Mouse (Mus musculus) lung, postnatal 0 days (tissue): ENCODE data around the gene Manbal. TPM values are rescaled to one million over a fixed set of nuclear protein-coding genes. Genes with fewer than 3 reads are reported as not detected.
A peak's percentile ranks its signal among the peaks of the same experiment; 100 is the strongest.

Source experiments
- ATAC-seq: fragments of 200-750 bp; cut with Nextera tagmentation; 2 replicates; pipeline ENCODE4 v1.8.0; 2017; ENCODE audit warnings: moderate library complexity
- DNase-seq: peaks from one replicate; pipeline ENCODE4 v3.0.0-alpha.2; 2016; ENCODE audit warnings: low spot score
- H3K27ac ChIP-seq: fragments of 300-500 bp; sonication (generic); 2 replicates; pipeline ENCODE4 v1.5.1; 2014; ENCODE audit warnings: antibody characterized with exemption, mild to moderate bottlenecking, low read length, mixed read lengths
- H3K27me3 ChIP-seq: fragments of 300-500 bp; sonication (generic); replicated peaks from 2 replicates; pipeline ENCODE4 v1.6.1; 2014; ENCODE audit warnings: low read length, mixed read lengths; ENCODE audit not compliant: insufficient read depth
- H3K36me3 ChIP-seq: fragments of 300-500 bp; sonication (generic); 2 replicates; pipeline ENCODE4 v1.6.1; 2014; ENCODE audit warnings: low read length, mixed read lengths; ENCODE audit not compliant: insufficient read depth
- H3K4me1 ChIP-seq: fragments of 300-500 bp; sonication (generic); 2 replicates; pipeline ENCODE4 v1.6.1; 2014; ENCODE audit warnings: antibody characterized with exemption, low read depth, low read length, mixed read lengths; ENCODE audit not compliant: insufficient read depth
- H3K4me2 ChIP-seq: fragments of 300-500 bp; sonication (generic); replicated peaks from 2 replicates; pipeline ENCODE4 v1.6.1; 2014; ENCODE audit warnings: low read depth, mild to moderate bottlenecking, low read length, moderate library complexity, mixed read lengths
- H3K4me3 ChIP-seq: fragments of 300-500 bp; sonication (generic); 2 replicates; pipeline ENCODE4 v1.5.1; 2014; ENCODE audit warnings: low read depth, low read length
- H3K9ac ChIP-seq: fragments of 300-500 bp; sonication (generic); replicated peaks from 2 replicates; pipeline ENCODE4 v1.6.1; 2014; ENCODE audit warnings: low read depth, mild to moderate bottlenecking
- H3K9me3 ChIP-seq: fragments of 300-500 bp; sonication (generic); 2 replicates; pipeline ENCODE4 v1.6.1; 2016; ENCODE audit warnings: low read length, mixed read lengths
- CTCF ChIP-seq: IDR thresholded peaks from 2 replicates; pipeline ENCODE4 v1.5.1; 2016; ENCODE audit warnings: antibody characterized with exemption, mild to moderate bottlenecking
- EP300 ChIP-seq: IDR thresholded peaks from 2 replicates; pipeline ENCODE4 v1.6.1; 2016; ENCODE audit warnings: antibody characterized with exemption, mild to moderate bottlenecking, control low read depth
- WGBS: fragments of 180-500 bp; shearing (Covaris S2); extraction: QIAGEN DNeasy Blood & Tissue Kit; methylation state at CpG from one replicate; pipeline ENCODE4 v1.1.7; 2014; 5-methylcytosine and 5-hydroxymethylcytosine counted together
- polyA plus RNA-seq: library from polyadenylated mRNA; unstranded; fragments of >200 nt; fragmentation: Nextera tagmentation; extraction: Ambion mirVana; gene quantifications from 2 replicates; pipeline ENCODE4 v1.2.1, GENCODE M21; 2015

The Manbal gene
- polyA plus RNA-seq, 1 experiment from 2014 or later = 100 TPM

DNA sequence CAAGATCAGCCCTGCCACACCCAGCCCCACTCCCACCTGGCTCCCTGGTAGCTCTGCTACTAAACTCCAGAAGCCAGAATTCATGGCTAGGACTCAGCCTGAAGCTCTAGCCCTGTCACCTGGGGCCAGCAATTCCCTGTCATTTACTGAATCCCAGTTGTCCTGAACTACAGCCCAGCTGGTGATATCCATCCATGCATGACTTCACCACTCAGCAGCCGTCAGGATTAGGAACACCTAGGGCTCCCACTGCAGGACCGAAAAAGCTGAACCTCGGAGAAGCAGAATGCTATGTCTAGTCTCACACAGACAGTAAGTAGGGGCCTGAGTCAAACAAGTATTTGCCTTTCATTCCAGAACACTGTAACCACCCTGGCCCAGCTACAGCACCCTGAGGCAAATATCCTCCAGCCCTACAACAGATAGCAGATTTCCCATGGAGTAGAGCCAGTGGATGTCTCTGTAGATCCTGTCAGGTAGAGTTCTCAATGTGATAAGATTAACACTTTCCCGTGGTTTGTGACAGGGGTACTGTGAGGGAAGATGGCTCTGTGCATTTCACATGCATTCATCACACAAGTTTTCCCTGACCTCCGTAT is 25.0 kb upstream of the Manbal start:
- H3K36me3 ChIP-seq = no peaks in the 10 kb centered on the region
- no peaks in the 10 kb centered on the region for H3K27me3 ChIP-seq
- H3K4me1 ChIP-seq = no peaks in the 10 kb centered on the region
- no peak overlapping the region for H3K4me3 ChIP-seq
- H3K4me2 ChIP-seq = no peak overlapping the region
- DNase-seq (no peak), ATAC-seq (no peak)
- no peak for TF ChIP-seq EP300
- no peak for TF ChIP-seq CTCF
- H3K9me3 ChIP-seq = no peaks in the 10 kb centered on the region
- 48% methylated on average over 5 of the region's 5 CpGs for WGBS
- no peak overlapping the region for H3K9ac ChIP-seq
- no peak overlapping the region for H3K27ac ChIP-seq

DNA sequence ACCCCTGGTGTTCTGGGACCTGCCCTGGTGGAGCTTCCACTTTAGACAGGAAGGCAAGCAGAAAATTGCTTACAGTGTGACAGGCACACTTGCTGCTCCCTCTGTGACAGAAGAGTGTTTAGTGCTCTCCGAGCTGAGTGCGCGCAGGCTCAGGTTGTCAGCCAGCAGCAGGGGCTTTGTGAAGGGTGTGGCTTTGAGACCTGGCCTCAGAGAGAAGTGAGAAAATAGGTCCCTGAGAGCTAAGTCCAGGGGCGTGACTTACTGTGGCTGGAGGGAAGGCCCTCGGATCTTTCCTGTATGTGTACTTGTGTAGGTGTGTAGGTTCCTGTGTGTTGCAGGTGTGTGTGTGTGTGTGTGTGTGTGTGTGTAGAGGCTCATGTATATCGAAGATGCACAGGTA is 24.1 kb upstream of the Manbal start:
- DNase-seq = no peak
- H3K27ac ChIP-seq = no peak overlapping the region
- WGBS = 55% methylated on average over 6 of the region's 6 CpGs
- no peaks in the 10 kb centered on the region for H3K9me3 ChIP-seq
- H3K9ac ChIP-seq = no peak overlapping the region
- H3K4me1 ChIP-seq = no peaks in the 10 kb centered on the region
- H3K36me3 ChIP-seq = no peaks in the 10 kb centered on the region
- ATAC-seq = no peak
- no peaks in the 10 kb centered on the region for H3K27me3 ChIP-seq
- H3K4me2 ChIP-seq = no peak overlapping the region
- H3K4me3 ChIP-seq = no peak overlapping the region
- no peak for TF ChIP-seq CTCF
- TF ChIP-seq EP300 = no peak

DNA sequence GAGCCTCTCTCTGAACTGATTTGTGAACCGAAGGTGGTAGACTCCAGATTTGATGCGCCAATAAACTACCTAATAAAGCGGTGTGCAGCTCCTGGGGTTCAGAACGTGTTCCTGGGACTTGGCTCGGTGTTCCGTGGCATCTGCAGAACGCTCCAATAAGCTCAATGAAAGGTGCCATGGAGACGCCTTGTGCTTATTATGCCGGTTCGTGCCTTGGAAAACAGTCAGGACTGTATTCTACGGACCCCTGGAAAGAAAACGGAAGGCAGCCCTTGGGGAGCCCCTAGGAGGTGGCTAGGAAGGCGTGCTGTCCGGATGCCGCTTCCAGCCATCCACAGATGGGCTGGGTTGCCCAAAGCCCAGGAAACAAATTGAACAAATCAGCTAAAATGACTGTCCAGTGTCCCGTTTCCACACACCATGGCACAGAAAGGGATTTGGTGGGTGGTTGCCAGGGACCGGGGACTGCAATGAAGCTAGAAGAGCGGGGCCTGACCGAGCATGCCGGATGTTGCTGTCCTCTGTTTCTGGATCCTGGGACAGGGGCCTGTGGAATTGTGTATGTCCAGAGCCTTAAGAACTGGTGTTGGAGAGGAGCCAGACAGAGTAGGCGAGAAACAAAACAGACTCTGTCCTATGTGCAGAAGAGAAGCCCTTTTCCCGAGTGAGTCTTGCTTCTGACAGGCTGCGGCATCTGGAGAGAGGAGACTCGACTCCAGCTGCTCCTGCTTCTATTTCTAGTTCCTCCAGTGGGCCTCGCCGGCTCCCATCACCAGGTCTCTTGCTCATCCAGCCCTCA is 19.8 kb upstream of the Manbal start, which contains the start of gene Ghrh:
Ghrh (minus strand) TSS at position 146 of the 799 bp plus-strand sequence.
- no peaks in the 10 kb centered on the region for H3K9me3 ChIP-seq
- TF ChIP-seq CTCF (no peak), EP300 (no peak)
- H3K27ac ChIP-seq = peak within 1 kb of the TSS; percentile 39
- H3K9ac ChIP-seq = no peak within 1 kb of the TSS
- H3K27me3 ChIP-seq = no peaks in the 10 kb centered on the region
- ATAC-seq (peak; percentile 75), DNase-seq (peak; percentile 68)
- no peak within 1 kb of the TSS; the same call in 1 of the 2 replicates for H3K4me2 ChIP-seq
- no peaks in the 10 kb centered on the region for H3K36me3 ChIP-seq
- 62% methylated on average over 26 of the region's 26 CpGs for WGBS
- H3K4me1 ChIP-seq = no peaks in the 10 kb centered on the region
- no peak within 1 kb of the TSS for H3K4me3 ChIP-seq

DNA sequence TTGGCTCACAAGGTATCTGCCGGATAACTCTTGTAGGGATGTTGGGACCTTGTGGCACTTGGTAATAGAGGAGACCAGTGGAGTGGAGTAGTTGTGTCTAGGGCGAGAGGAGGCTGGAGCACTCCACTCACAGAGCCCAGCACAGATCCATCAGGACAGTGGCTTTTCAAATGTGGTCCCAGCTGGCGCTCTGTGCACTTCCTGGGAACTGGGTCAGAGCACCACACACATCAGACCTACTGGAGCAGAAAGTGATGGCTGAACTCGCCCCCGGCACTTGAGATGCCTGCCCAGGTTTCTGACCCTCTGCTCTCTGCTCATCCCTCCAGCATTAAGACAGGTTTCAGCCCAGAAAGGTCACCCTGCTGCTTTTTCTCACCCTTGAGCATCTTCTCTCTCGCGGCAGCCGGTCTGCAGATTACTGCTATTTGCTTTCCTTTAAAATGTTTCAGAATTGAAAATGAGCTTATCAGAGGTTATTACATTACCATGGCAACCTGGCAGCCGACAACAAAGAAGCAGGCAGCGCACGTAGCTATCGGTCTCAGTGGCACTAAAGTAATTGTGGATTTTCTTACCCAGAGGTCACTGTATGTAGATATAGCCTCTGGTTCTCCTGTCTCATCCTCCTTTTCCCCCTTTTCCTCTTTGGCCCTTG is 18.1 kb upstream of the Manbal start:
- H3K4me2 ChIP-seq = no peak overlapping the region
- TF ChIP-seq CTCF (no peak), EP300 (no peak)
- no peaks in the 10 kb centered on the region for H3K36me3 ChIP-seq
- DNase-seq (no peak), ATAC-seq (no peak)
- WGBS = 48% methylated on average over 12 of the region's 12 CpGs
- no peaks in the 10 kb centered on the region for H3K4me1 ChIP-seq
- H3K9me3 ChIP-seq = no peaks in the 10 kb centered on the region
- no peaks in the 10 kb centered on the region for H3K27me3 ChIP-seq
- H3K27ac ChIP-seq = no peak overlapping the region
- H3K9ac ChIP-seq = no peak overlapping the region
- H3K4me3 ChIP-seq = no peak overlapping the region

DNA sequence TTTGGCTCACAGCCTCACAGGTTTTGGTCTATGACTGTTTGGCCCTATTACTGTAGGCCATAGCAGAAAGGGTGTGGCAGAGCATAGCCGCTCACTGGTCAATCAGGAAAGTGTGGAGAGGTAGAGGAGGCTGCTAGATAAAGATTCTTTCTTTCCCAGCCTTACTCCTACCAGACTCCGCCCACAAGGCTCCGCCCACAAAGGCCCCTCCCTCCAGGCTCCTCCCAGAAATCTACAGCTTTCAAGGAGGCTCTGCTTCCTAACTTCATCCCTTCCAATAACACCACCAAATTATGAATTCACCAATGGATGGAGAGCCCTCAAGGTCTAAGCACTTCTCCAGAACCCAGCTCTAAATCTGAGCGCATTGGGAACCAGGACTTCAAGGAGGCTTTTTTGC is 14.2 kb upstream of the Manbal start:
- Histone ChIP-seq H3K4me2 (no peak overlapping the region), H3K9ac (no peak overlapping the region), H3K27ac (no peak overlapping the region), H3K27me3 (no peaks in the 10 kb centered on the region), H3K36me3 (no peaks in the 10 kb centered on the region), H3K9me3 (no peaks in the 10 kb centered on the region), H3K4me3 (no peak overlapping the region), H3K4me1 (no peaks in the 10 kb centered on the region)
- TF ChIP-seq EP300 (no peak), CTCF (no peak)
- 71% methylated on average over 4 of the region's 4 CpGs for WGBS
- DNase-seq (no peak), ATAC-seq (no peak)

DNA sequence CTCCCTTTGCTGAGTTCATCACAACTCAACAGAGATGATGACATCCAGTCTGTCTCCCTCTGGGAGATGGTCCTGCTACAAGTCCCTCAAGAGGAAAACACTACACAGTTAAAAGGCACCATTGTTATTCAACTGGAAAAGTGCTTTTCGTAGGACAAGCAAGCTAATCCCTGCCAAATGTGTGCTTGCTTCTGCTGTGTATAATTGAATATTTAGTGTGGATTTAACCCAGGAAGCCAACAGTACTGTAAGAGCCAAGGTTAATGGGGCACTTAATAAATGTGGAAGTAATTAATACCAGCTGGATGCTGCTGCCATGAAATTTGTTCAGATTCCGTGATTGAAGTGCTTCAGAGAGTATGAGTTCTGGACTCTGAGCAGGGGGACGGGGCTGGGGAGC is 13.3 kb upstream of the Manbal start:
- Histone ChIP-seq H3K4me3 (no peak overlapping the region), H3K4me2 (no peak overlapping the region), H3K27me3 (no peaks in the 10 kb centered on the region), H3K9ac (no peak overlapping the region), H3K27ac (no peak overlapping the region), H3K9me3 (no peaks in the 10 kb centered on the region), H3K4me1 (no peaks in the 10 kb centered on the region), H3K36me3 (no peaks in the 10 kb centered on the region)
- no peak for TF ChIP-seq CTCF
- no peak for TF ChIP-seq EP300
- WGBS = 60% methylated on average over 3 of the region's 3 CpGs
- DNase-seq = no peak
- no peak for ATAC-seq
